Mouse (Mus musculus) heart, postnatal 0 days (tissue): ENCODE data around the gene Tspan33. TPM values are rescaled to one million over a fixed set of nuclear protein-coding genes. Genes with fewer than 3 reads are reported as not detected.
A peak's percentile ranks its signal among the peaks of the same experiment; 100 is the strongest.

ENCODE experiments used
- ATAC-seq: fragments of 200-750 bp; cut with Nextera tagmentation; 2 replicates; pipeline ENCODE4 v1.8.0; 2017; ENCODE audit warnings: low read depth, moderate number of reproducible peaks, moderate library complexity; ENCODE audit not compliant: insufficient read depth
- DNase-seq: peaks from one replicate; pipeline ENCODE4 v3.0.0-alpha.2; 2016; ENCODE audit warnings: low spot score
- H3K27ac ChIP-seq: fragments of 300-500 bp; sonication (generic); 2 replicates; pipeline ENCODE4 v1.5.1; 2014; ENCODE audit warnings: low read depth, mild to moderate bottlenecking
- H3K27me3 ChIP-seq: fragments of 300-500 bp; sonication (generic); 2 replicates; pipeline ENCODE4 v1.6.1; 2014; ENCODE audit warnings: low read length, mixed read lengths; ENCODE audit not compliant: control insufficient read depth, insufficient read depth
- H3K36me3 ChIP-seq: fragments of 300-500 bp; sonication (generic); replicated peaks from 2 replicates; pipeline ENCODE4 v1.6.1; 2014; ENCODE audit warnings: low read length, mixed read lengths; ENCODE audit not compliant: control insufficient read depth, insufficient read depth
- H3K4me1 ChIP-seq: fragments of 300-500 bp; sonication (generic); 2 replicates; pipeline ENCODE4 v1.6.1; 2014; ENCODE audit warnings: antibody characterized with exemption; ENCODE audit not compliant: control insufficient read depth, insufficient read depth
- H3K4me2 ChIP-seq: fragments of 300-500 bp; sonication (generic); 2 replicates; pipeline ENCODE4 v1.6.1; 2014; ENCODE audit warnings: low read depth, mild to moderate bottlenecking, low read length, moderate library complexity
- H3K4me3 ChIP-seq: fragments of 300-500 bp; sonication (generic); 2 replicates; pipeline ENCODE4 v1.5.1; 2014; ENCODE audit warnings: low read depth, low read length
- H3K9ac ChIP-seq: fragments of 300-500 bp; sonication (generic); replicated peaks from 2 replicates; pipeline ENCODE4 v1.6.1; 2014; ENCODE audit warnings: low read depth, low read length, mixed read lengths
- H3K9me3 ChIP-seq: fragments of 300-500 bp; sonication (generic); replicated peaks from 2 replicates; pipeline ENCODE4 v1.6.1; 2016; ENCODE audit warnings: low read length; ENCODE audit not compliant: control insufficient read depth
- CTCF ChIP-seq: IDR thresholded peaks from 2 replicates; pipeline ENCODE4 v1.5.1; 2016; ENCODE audit warnings: antibody characterized with exemption, control low read depth, low read depth
- EP300 ChIP-seq: IDR thresholded peaks from 2 replicates; pipeline ENCODE4 v1.6.1; 2016; ENCODE audit warnings: antibody characterized with exemption, low read depth
- WGBS: fragments of 180-500 bp; shearing (Covaris S2); extraction: QIAGEN DNeasy Blood & Tissue Kit; methylation state at CpG from one replicate; pipeline ENCODE4 v1.1.7; 2014; 5-methylcytosine and 5-hydroxymethylcytosine counted together
- polyA plus RNA-seq: library from polyadenylated mRNA; unstranded; fragments of >200 nt; fragmentation: Nextera tagmentation; extraction: Ambion mirVana; gene quantifications from 2 replicates; pipeline ENCODE4 v1.2.1, GENCODE M21; 2015
- total RNA-seq: library from RNA; depleted of rRNA; stranded (reverse); fragments of >200 nt; gene quantifications from 2 replicates; pipeline ENCODE4 v1.2.3, GENCODE M21; 2014; ENCODE audit warnings: low replicate concordance

Tspan33 gene
- total and polyA plus RNA-seq, 2 experiments from 2014 or later = 1.1 to 1.6 TPM

DNA sequence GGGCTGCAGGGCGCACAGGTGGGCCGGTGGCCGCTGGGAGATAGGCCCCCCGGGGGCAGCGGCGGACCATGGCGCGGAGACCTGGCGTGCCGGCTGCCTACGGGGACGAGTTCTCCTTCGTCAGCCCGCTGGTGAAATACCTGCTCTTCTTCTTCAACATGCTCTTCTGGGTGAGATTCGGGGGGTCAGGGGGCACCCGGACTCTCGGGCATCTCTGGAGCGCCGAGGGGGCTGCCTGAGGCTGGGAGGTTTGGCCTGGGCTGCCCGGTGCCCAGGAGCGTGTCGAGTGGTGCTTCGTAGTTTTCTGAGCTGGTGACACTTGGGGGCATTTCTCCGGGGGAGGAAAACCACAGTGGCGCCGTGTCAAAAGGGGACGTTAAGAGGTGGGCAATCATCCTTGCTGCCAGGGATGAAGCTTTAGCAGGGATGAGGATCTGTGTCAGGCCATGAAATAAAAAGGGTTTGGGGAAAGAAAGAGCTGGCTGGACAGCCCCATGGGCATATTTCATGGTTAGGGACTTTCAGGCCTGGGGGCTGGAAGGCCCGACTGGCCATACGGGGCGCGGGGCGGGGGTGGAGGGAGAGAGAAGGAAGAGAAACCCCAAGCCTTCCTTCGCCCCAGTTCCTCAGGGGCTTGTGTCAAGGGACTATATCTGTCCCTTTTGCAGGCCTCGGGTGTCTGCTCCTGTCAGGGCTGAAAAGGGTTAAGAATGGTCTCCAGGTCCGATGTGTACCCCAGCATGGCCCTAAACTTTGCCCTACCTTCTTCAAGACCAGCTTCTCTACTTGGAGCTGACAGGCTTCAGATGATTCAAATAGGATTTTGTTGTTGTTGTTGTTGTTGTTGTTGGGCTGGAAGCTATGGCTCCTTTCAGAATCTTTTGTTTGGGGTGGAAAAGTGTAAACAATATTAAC is 610 bp downstream of the Tspan33 start:
- 0 out of 2 replicates have a peak, but pooled peaks cover 10% of the 10 kb centered on the region for H3K27me3 ChIP-seq
- no peaks in the 10 kb centered on the region for H3K9me3 ChIP-seq
- WGBS = 14% methylated on average over 28 of the region's 35 CpGs
- no peak overlapping the region for H3K27ac ChIP-seq
- peak overlapping the region; percentile 49 for H3K9ac ChIP-seq
- DNase-seq (no peak), ATAC-seq (no peak)
- H3K4me1 ChIP-seq = no peaks in the 10 kb centered on the region
- H3K4me3 ChIP-seq = peak overlapping the region; percentile 71
- TF ChIP-seq EP300 = no peak
- no peak for TF ChIP-seq CTCF
- H3K4me2 ChIP-seq = peak overlapping the region; percentile 98
- H3K36me3 ChIP-seq = no peaks in the 10 kb centered on the region

GRCm38 (mm10) chr6:29695290-29695674 is 1.3 kb downstream of the Tspan33 start:
- Histone ChIP-seq H3K27ac (no peak overlapping the region), H3K4me3 (no peak overlapping the region), H3K27me3 (0 out of 2 replicates have a peak, but pooled peaks cover 10% of the 10 kb centered on the region), H3K9me3 (no peaks in the 10 kb centered on the region), H3K4me2 (no peak overlapping the region), H3K36me3 (no peaks in the 10 kb centered on the region), H3K9ac (no peak overlapping the region), H3K4me1 (no peaks in the 10 kb centered on the region)
- no peak for DNase-seq
- 70% methylated on average over 3 of the region's 3 CpGs for WGBS
- TF ChIP-seq EP300 = no peak
- TF ChIP-seq CTCF = no peak
- ATAC-seq = no peak

- TF ChIP-seq CTCF (no peak), EP300 (no peak)
- Histone ChIP-seq H3K9ac (no peak overlapping the region), H3K4me2 (no peak overlapping the region), H3K9me3 (no peaks in the 10 kb centered on the region), H3K36me3 (no peaks in the 10 kb centered on the region), H3K27me3 (0 out of 2 replicates have a peak, but pooled peaks cover 10% of the 10 kb centered on the region), H3K4me3 (no peak overlapping the region), H3K27ac (no peak overlapping the region), H3K4me1 (no peaks in the 10 kb centered on the region)
- DNase-seq (no peak), ATAC-seq (no peak)
- WGBS = 76% methylated on average over 7 of the region's 7 CpGs
Observed at GRCm38 (mm10) chr6:29695975-29696374, 2.0 kb downstream of the Tspan33 start.

DNA sequence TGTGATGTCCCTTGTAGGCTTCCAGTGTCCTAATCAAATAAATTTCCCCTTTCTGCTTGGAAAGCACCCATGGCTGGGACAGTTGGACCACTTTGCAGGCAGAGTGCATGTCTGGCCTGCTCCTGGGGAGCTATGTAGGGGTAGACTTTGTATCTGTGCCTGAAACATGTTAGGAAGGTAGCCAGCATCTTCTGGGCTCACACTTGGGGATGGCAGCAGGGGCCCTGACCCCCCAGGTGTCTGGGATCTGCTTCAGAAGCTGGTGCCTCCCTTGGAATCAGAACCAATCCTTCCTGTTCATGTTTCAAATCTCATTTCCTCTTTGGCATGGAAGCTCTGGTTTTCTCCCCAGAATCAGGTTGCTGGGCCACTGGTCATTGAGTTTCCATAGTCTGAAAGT is 3.1 kb downstream of the Tspan33 start:
- no peaks in the 10 kb centered on the region for H3K4me1 ChIP-seq
- no peak overlapping the region for H3K4me3 ChIP-seq
- no peak for ATAC-seq
- 0 out of 2 replicates have a peak, but pooled peaks cover under 1% of the 10 kb centered on the region for H3K27me3 ChIP-seq
- TF ChIP-seq EP300 (no peak), CTCF (no peak)
- DNase-seq = no peak
- H3K27ac ChIP-seq = no peak overlapping the region
- no peak overlapping the region for H3K4me2 ChIP-seq
- no peaks in the 10 kb centered on the region for H3K36me3 ChIP-seq
- H3K9me3 ChIP-seq = no peaks in the 10 kb centered on the region
- H3K9ac ChIP-seq = no peak overlapping the region

GRCm38 (mm10) chr6:29697548-29697947 is 3.5 kb downstream of the Tspan33 start:
- no peak for DNase-seq
- no peak for ATAC-seq
- TF ChIP-seq CTCF (0 out of 2 replicates have a peak, but pooled peaks have one; percentile 13), EP300 (no peak)
- Histone ChIP-seq H3K4me3 (no peak overlapping the region), H3K27ac (no peak overlapping the region), H3K27me3 (no peaks in the 10 kb centered on the region), H3K4me1 (no peaks in the 10 kb centered on the region), H3K36me3 (no peaks in the 10 kb centered on the region), H3K9ac (no peak overlapping the region), H3K4me2 (no peak overlapping the region), H3K9me3 (no peaks in the 10 kb centered on the region)
- 31% methylated on average over 3 of the region's 3 CpGs for WGBS
